Mouse (Mus musculus) megakaryocyte, embryonic 14.5 days (primary cell): Measurements from ENCODE around the gene Trp53rka.

Experiments used
- FLI1 ChIP-seq: IDR thresholded peaks from 2 replicates; pipeline ENCODE4 v1.6.1; 2012; ENCODE audit warnings: low read length, inconsistent platforms, mixed read lengths
- GATA1 ChIP-seq: IDR thresholded peaks from 3 replicates; pipeline ENCODE4 v1.6.1; 2012; ENCODE audit warnings: mixed read lengths, low read length, inconsistent platforms, borderline replicate concordance

DNA sequence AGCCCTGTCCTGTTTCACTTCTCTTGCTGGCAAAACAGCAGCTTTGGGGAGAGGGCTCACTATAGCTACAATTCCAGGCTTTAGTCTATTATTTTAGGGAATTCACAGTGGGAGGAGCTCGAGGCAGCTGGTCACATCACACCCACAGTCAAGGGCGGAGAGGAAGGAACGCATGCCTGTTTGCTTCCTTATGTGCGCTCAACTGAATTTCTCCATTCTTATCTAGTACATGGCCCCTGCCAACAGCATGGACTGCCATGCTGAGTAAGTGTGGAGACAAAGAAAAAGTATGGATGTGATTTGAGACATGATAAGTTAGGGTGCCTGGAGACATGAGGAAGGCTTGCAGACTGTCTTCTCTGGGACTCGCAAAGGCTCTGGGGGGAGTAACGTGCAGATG lies 9.0 kb downstream of the Trp53rka start:
- TF ChIP-seq GATA1: no peak
- TF ChIP-seq FLI1: no peak
